Comparison of ENCODE assay signal across 26 mouse cellular contexts in the genomic region with DNA sequence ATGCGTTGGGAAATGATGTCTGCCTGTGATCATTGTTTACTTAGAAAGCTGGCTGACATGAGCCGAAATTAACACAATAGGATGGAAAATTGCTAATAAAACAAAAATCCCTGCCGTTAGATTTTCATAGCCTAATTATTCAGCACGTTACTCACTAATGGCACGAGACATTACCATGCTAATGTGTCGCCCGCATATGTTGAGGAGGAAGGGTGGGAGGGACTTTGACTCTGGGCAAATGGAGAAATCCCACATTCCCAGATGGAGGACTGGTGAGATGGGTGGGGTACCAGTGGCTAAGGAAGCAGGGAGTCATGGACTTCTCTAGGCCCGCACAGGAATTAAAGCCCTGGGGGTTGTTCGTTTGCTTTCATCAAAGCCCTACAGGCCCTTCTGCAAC.
DNase-seq lines count a peak whose midpoint lies in the region; ATAC-seq lines count a peak whose summit lies in the region.
"Had no signal": no experiment of that assay in that cellular context is flagged by ENCODE, and none has a peak within 500 bp of the region (broad histone marks: within the 10 kb centered on the region; RNA-seq: fewer than 3 reads in every experiment).

No protein-coding gene starts in this region.

- no peaks in the 10 kb centered on the region for H3K27me3 ChIP-seq in hindbrain, embryonic 12.5 days
- H3K27me3 ChIP-seq in hindbrain, embryonic 10.5 days (ENCODE audit: insufficient read depth, poor library complexity, severe bottlenecking) = no peaks in the 10 kb centered on the region
- no peaks in the 10 kb centered on the region for H3K27me3 ChIP-seq in forebrain, embryonic 16.5 days (replicated peaks; ENCODE audit: control insufficient read depth, insufficient read depth, low read length)
- H3K27me3 ChIP-seq in neural tube, embryonic 13.5 days = no peaks in the 10 kb centered on the region
- H3K27me3 ChIP-seq: embryonic facial prominence, embryonic 12.5 days; limb, embryonic 13.5 days; liver, embryonic 12.5 days had no signal

- ATAC-seq in hindbrain, embryonic 12.5 days (ENCODE audit: low FRiP score) = no peak
- peak; percentile 89 for ATAC-seq in forebrain, embryonic 16.5 days
- ATAC-seq in neural tube, embryonic 13.5 days (ENCODE audit: low read depth) = peak; percentile 84
- ATAC-seq in megakaryocyte-erythroid progenitor cell, adult 5-6 weeks (replicated peaks; ENCODE audit: low FRiP score, low TSS enrichment, poor library complexity, severe bottlenecking) = no peak
- ATAC-seq: inflammation-experienced regulatory T-cells, adult 6 months; liver, embryonic 12.5 days; Patski had no signal

- H3K4me1 ChIP-seq in hindbrain, embryonic 12.5 days = peaks cover 5% of the 10 kb centered on the region
- peaks cover 10% of the 10 kb centered on the region for H3K4me1 ChIP-seq in hindbrain, embryonic 10.5 days (replicated peaks)
- H3K4me1 ChIP-seq in forebrain, embryonic 16.5 days (replicated peaks; ENCODE audit: control insufficient read depth, insufficient read depth, low read length) = peaks cover 14% of the 10 kb centered on the region
- H3K4me1 ChIP-seq in neural tube, embryonic 13.5 days (replicated peaks) = peaks cover 28% of the 10 kb centered on the region
- H3K4me1 ChIP-seq: embryonic facial prominence, embryonic 12.5 days; heart, embryonic 13.5 days; limb, embryonic 13.5 days; liver, embryonic 12.5 days had no signal

- H3K36me3 ChIP-seq in hindbrain, embryonic 12.5 days = no peaks in the 10 kb centered on the region
- no peaks in the 10 kb centered on the region for H3K36me3 ChIP-seq in hindbrain, embryonic 10.5 days
- H3K36me3 ChIP-seq in forebrain, embryonic 16.5 days (ENCODE audit: control insufficient read depth, insufficient read depth) = no peaks in the 10 kb centered on the region
- H3K36me3 ChIP-seq in neural tube, embryonic 13.5 days = no peaks in the 10 kb centered on the region
- H3K36me3 ChIP-seq: embryonic facial prominence, embryonic 12.5 days; G1E; heart, embryonic 13.5 days; limb, embryonic 13.5 days; liver, embryonic 12.5 days had no signal

- no peak for DNase-seq in hindbrain, embryonic 10.5 days (ENCODE audit: low spot score)
- DNase-seq in ZHBTc4 (ENCODE audit: low read depth, low spot score) = peak; percentile 9
- no peak for DNase-seq in spleen, adult 18-20 months
- DNase-seq: adrenal gland, adult 2 months; B cell, adult 2 months; cerebellum, adult 2 months; gastrocnemius, postnatal 36 days; heart, adult 2 months; heart, postnatal 14 days; kidney, adult 2 months; lung, adult 18-20 months; lung, postnatal 10 days; right cerebral cortex, postnatal 14 days had no signal

- H3K9me3 ChIP-seq in hindbrain, embryonic 12.5 days (replicated peaks) = no peaks in the 10 kb centered on the region
- no peaks in the 10 kb centered on the region for H3K9me3 ChIP-seq in hindbrain, embryonic 10.5 days
- H3K9me3 ChIP-seq in forebrain, embryonic 16.5 days (ENCODE audit: control insufficient read depth, low read length) = no peaks in the 10 kb centered on the region
- no peaks in the 10 kb centered on the region for H3K9me3 ChIP-seq in neural tube, embryonic 13.5 days
- H3K9me3 ChIP-seq: embryonic facial prominence, embryonic 12.5 days; G1E; heart, embryonic 13.5 days; limb, embryonic 13.5 days; liver, embryonic 12.5 days had no signal

- no peak overlapping the region for H3K4me2 ChIP-seq in hindbrain, embryonic 12.5 days (replicated peaks)
- no peak overlapping the region for H3K4me2 ChIP-seq in forebrain, embryonic 16.5 days (ENCODE audit: low read length)
- no peak overlapping the region for H3K4me2 ChIP-seq in neural tube, embryonic 13.5 days
- H3K4me2 ChIP-seq: embryonic facial prominence, embryonic 12.5 days; heart, embryonic 13.5 days; limb, embryonic 13.5 days; liver, embryonic 12.5 days; midbrain, embryonic 11.5 days had no signal

- no peak overlapping the region for H3K9ac ChIP-seq in hindbrain, embryonic 12.5 days
- H3K9ac ChIP-seq in forebrain, embryonic 16.5 days (replicated peaks; ENCODE audit: low read depth, low read length) = no peak overlapping the region
- no peak overlapping the region for H3K9ac ChIP-seq in neural tube, embryonic 13.5 days
- H3K9ac ChIP-seq: embryonic facial prominence, embryonic 12.5 days; heart, embryonic 13.5 days; limb, embryonic 13.5 days; liver, embryonic 12.5 days had no signal

- H3K27ac ChIP-seq in hindbrain, embryonic 12.5 days = peak overlapping the region; percentile 46; the same call in 1 of the 2 replicates
- no peak overlapping the region for H3K27ac ChIP-seq in hindbrain, embryonic 10.5 days
- peak overlapping the region; percentile 56; the same call in 1 of the 2 replicates for H3K27ac ChIP-seq in forebrain, embryonic 16.5 days (ENCODE audit: low read length)
- H3K27ac ChIP-seq in neural tube, embryonic 13.5 days (replicated peaks) = peak overlapping the region; percentile 75
- H3K27ac ChIP-seq: embryonic facial prominence, embryonic 12.5 days; heart, adult 2 months; heart, embryonic 13.5 days; kidney, postnatal 0 days; limb, embryonic 13.5 days; liver, embryonic 12.5 days had no signal

- H3K4me3 ChIP-seq in hindbrain, embryonic 12.5 days = no peak overlapping the region
- H3K4me3 ChIP-seq in hindbrain, embryonic 10.5 days = no peak overlapping the region
- H3K4me3 ChIP-seq in forebrain, embryonic 16.5 days (replicated peaks; ENCODE audit: low read length) = no peak overlapping the region
- H3K4me3 ChIP-seq in neural tube, embryonic 13.5 days = no peak overlapping the region
- H3K4me3 ChIP-seq: embryonic facial prominence, embryonic 12.5 days; heart, adult 2 months; heart, embryonic 13.5 days; limb, embryonic 13.5 days; liver, embryonic 12.5 days had no signal

- WGBS in hindbrain, embryonic 12.5 days = 45% methylated on average over 9 of the region's 9 CpGs
- WGBS in hindbrain, embryonic 10.5 days = 66% methylated on average over 9 of the region's 9 CpGs
- 25% methylated on average over 9 of the region's 9 CpGs for WGBS in forebrain, embryonic 16.5 days
- WGBS in neural tube, embryonic 13.5 days = 28% methylated on average over 9 of the region's 9 CpGs

Comparison
In these comparisons a context has a peak if more than half of its experiments do, and no peak if none do; other contexts are left out.
1. ATAC-seq: peak in forebrain, embryonic 16.5 days (single experiment) and neural tube, embryonic 13.5 days (single experiment); none in hindbrain, embryonic 12.5 days (single experiment) and megakaryocyte-erythroid progenitor cell, adult 5-6 weeks (single experiment).